Mouse (Mus musculus) limb, embryonic 14.5 days (tissue): ENCODE measurements around the gene Dip2b. TPM values are rescaled to one million over a fixed set of nuclear protein-coding genes. Genes with fewer than 3 reads are reported as not detected.

ENCODE experiments used
- ATAC-seq: fragments of 200-750 bp; cut with Nextera tagmentation; 2 replicates; pipeline ENCODE4 v1.8.0; 2017; ENCODE audit warnings: low read depth, moderate number of reproducible peaks, moderate TSS enrichment; ENCODE audit not compliant: low FRiP score
- DNase-seq: peaks from one replicate; pipeline ENCODE4 v3.0.0-alpha.2; 2015; ENCODE audit warnings: low spot score
- H3K27ac ChIP-seq: fragments of 300-500 bp; sonication (generic); replicated peaks from 2 replicates; pipeline ENCODE4 v1.5.1; 2014; ENCODE audit warnings: low read depth, mild to moderate bottlenecking, low read length, moderate library complexity, mixed read lengths
- H3K27me3 ChIP-seq: fragments of 300-500 bp; sonication (generic); 2 replicates; pipeline ENCODE4 v1.6.1; 2014; ENCODE audit warnings: low read length, mixed read lengths; ENCODE audit not compliant: control insufficient read depth, insufficient read depth
- H3K36me3 ChIP-seq: fragments of 300-500 bp; sonication (generic); 2 replicates; pipeline ENCODE4 v1.6.1; 2014; ENCODE audit warnings: mild to moderate bottlenecking, low read length, moderate library complexity, mixed read lengths; ENCODE audit not compliant: control insufficient read depth, insufficient read depth
- H3K4me1 ChIP-seq: fragments of 300-500 bp; sonication (generic); 2 replicates; pipeline ENCODE4 v1.6.1; 2014; ENCODE audit warnings: antibody characterized with exemption, low read length, mixed read lengths; ENCODE audit not compliant: control insufficient read depth, insufficient read depth
- H3K4me2 ChIP-seq: fragments of 300-500 bp; sonication (generic); replicated peaks from 2 replicates; pipeline ENCODE4 v1.6.1; 2014; ENCODE audit warnings: low read depth, mild to moderate bottlenecking, low read length, moderate library complexity; ENCODE audit not compliant: severe bottlenecking
- H3K4me3 ChIP-seq: fragments of 300-500 bp; sonication (generic); replicated peaks from 2 replicates; pipeline ENCODE4 v1.5.1; 2014; ENCODE audit warnings: low read length
- H3K9ac ChIP-seq: fragments of 300-500 bp; sonication (generic); 2 replicates; pipeline ENCODE4 v1.6.1; 2014; ENCODE audit warnings: mild to moderate bottlenecking, low read depth, low read length, moderate library complexity; ENCODE audit not compliant: severe bottlenecking
- H3K9me3 ChIP-seq: fragments of 300-500 bp; sonication (generic); 2 replicates; pipeline ENCODE4 v1.6.1; 2016; ENCODE audit warnings: low read length; ENCODE audit not compliant: control insufficient read depth
- POLR2A ChIP-seq: fragments of 200-500 bp; IDR thresholded peaks from 2 replicates; pipeline ENCODE4 v1.8.0; 2012; ENCODE audit warnings: inconsistent platforms, mild to moderate bottlenecking, moderate library complexity, borderline replicate concordance; ENCODE audit not compliant: insufficient read depth, insufficient read length; ENCODE audit errors: extremely low read depth
- WGBS: fragments of 180-500 bp; shearing (Covaris S2); extraction: QIAGEN DNeasy Blood & Tissue Kit; methylation state at CpG from one replicate; pipeline ENCODE4 v1.1.7; 2014; 5-methylcytosine and 5-hydroxymethylcytosine counted together
- polyA plus RNA-seq, 2 experiments: library from polyadenylated mRNA; depleted of rRNA in 1 of 2; stranded (reverse) in 1 of 2; unstranded in 1 of 2; fragments of >200 nt; fragmentation: Nextera tagmentation in 1 of 2; extraction: Ambion mirVana in 1 of 2; gene quantifications; 2 replicates each; pipeline versions ENCODE4 v1.2.1 to v1.2.3; 2012 to 2014

Gene Dip2b
- polyA plus RNA-seq, 2 experiments, result 13.0 to 15.0 TPM

- no peak overlapping the region for H3K9ac ChIP-seq
- WGBS, result 72% methylated on average over 7 of the region's 7 CpGs
- no peak overlapping the region for H3K4me2 ChIP-seq
- no peaks in the 10 kb centered on the region for H3K36me3 ChIP-seq
- no peak overlapping the region for H3K4me3 ChIP-seq
- TF ChIP-seq POLR2A, result no peak
- no peaks in the 10 kb centered on the region for H3K9me3 ChIP-seq
- ATAC-seq (no peak), DNase-seq (no peak)
- H3K4me1 ChIP-seq, result no peaks in the 10 kb centered on the region
- H3K27me3 ChIP-seq, result no peaks in the 10 kb centered on the region
- no peak overlapping the region for H3K27ac ChIP-seq
These were observed 21.3 kb downstream of the Dip2b start for GRCm38 (mm10) chr15:100059626-100060311.

DNA sequence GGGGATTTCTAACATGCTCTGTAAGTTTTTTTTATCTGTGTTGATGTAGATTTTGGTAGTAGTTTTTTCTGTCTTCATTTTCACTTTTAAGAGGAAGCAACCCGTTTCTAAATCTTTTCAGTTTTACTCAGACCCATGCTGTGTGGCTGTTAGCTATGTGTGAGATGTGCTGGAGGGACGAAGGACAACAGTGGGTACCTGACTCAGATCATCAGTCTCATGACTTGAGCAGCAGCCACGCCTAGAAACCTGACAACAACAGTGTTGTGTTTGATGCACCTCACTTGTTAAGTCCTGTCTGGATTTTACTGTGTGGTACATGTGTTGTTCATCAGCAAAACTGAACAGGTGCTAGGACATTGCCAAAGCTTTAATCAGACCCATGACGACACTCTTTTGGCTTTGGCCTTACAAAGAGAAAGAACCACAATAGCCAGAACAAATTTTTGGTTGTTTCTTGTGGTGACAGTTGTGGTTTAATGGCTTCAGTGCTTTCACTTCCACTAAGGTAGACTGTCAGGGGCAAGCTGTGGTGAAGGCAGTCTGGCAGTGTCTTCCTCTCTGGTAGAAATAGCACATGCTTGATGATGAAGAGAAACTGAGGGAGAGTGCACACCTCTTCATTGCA, 22.2 kb downstream of the Dip2b start:
- Histone ChIP-seq H3K36me3 (no peaks in the 10 kb centered on the region), H3K9me3 (no peaks in the 10 kb centered on the region), H3K27me3 (no peaks in the 10 kb centered on the region), H3K27ac (no peak overlapping the region), H3K4me2 (no peak overlapping the region), H3K9ac (no peak overlapping the region), H3K4me3 (no peak overlapping the region), H3K4me1 (no peaks in the 10 kb centered on the region)
- TF ChIP-seq POLR2A, result no peak
- ATAC-seq (no peak), DNase-seq (no peak)
- 70% methylated on average over 4 of the region's 4 CpGs for WGBS

GRCm38 (mm10) chr15:100061377-100061776, 22.9 kb downstream of the Dip2b start:
- Histone ChIP-seq H3K9me3 (no peaks in the 10 kb centered on the region), H3K27me3 (no peaks in the 10 kb centered on the region), H3K4me2 (no peak overlapping the region), H3K4me3 (no peak overlapping the region), H3K27ac (no peak overlapping the region), H3K4me1 (peaks cover 2% of the 10 kb centered on the region; the same call in 1 of the 2 replicates), H3K36me3 (no peaks in the 10 kb centered on the region), H3K9ac (no peak overlapping the region)
- WGBS, result 94% methylated on average over 3 of the region's 3 CpGs
- no peak for TF ChIP-seq POLR2A
- DNase-seq, result no peak
- no peak for ATAC-seq

DNA sequence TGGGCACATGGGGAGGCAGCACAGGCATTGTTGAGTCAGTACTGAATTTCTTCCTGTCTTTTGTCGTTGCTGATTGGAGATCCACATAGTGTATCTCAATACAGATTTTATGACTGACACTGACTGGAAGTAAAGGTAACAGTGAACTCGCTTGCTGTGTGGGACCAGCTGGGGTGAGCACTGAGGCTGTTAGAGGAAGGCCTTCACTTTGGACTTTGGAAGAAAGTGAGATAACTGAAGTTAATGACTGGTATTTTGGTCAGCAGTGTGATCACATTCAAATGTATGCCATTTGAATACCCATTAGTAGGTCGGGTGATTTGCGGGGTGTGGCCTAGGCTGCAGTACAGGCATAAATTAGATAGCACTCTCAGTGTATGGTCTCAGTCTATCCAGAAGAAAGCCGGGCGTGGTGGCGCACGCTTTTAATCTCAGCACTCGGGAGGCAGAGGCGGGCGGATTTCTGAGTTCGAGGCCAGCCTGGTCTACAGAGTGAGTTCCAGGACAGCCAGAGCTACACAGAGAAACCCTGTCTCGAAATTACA, 24.8 kb downstream of the Dip2b start:
- H3K27me3 ChIP-seq, result no peaks in the 10 kb centered on the region
- no peak for TF ChIP-seq POLR2A
- H3K4me1 ChIP-seq, result peaks cover 3% of the 10 kb centered on the region; the same call in 1 of the 2 replicates
- H3K9me3 ChIP-seq, result no peaks in the 10 kb centered on the region
- H3K36me3 ChIP-seq, result no peaks in the 10 kb centered on the region
- no peak overlapping the region for H3K9ac ChIP-seq
- ATAC-seq (no peak), DNase-seq (no peak)
- no peak overlapping the region for H3K4me2 ChIP-seq
- no peak overlapping the region for H3K4me3 ChIP-seq
- H3K27ac ChIP-seq, result no peak overlapping the region
- WGBS, result 95% methylated on average over 12 of the region's 13 CpGs

DNA sequence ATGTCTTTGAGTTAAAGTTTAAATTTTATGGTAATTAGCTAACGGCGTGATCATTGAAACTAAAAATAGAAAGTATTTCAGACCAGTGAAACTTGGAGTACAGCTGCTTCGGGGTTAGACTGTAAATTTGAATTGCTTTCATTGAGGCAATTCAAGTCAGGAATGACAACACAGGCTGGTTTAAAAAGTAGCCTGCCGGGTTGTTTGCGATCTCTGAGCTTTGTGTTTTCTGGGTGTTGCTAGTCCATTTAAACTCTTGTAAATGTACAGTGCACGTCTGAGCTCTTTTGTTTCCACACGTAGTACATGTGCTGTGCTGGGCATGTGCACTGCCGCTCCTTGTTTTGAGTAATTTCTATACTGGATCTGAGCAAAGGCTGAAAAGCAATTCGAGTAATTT, 28.2 kb downstream of the Dip2b start:
- H3K4me2 ChIP-seq, result no peak overlapping the region
- no peak for TF ChIP-seq POLR2A
- no peak for ATAC-seq

More for the DNA sequence above, 28.2 kb downstream of the Dip2b start:
- Histone ChIP-seq H3K27me3 (no peaks in the 10 kb centered on the region), H3K27ac (no peak overlapping the region), H3K4me3 (no peak overlapping the region), H3K9ac (no peak overlapping the region), H3K9me3 (no peaks in the 10 kb centered on the region), H3K36me3 (no peaks in the 10 kb centered on the region), H3K4me1 (peaks cover 3% of the 10 kb centered on the region; the same call in 1 of the 2 replicates)
- 45% methylated on average over 9 of the region's 9 CpGs for WGBS
- DNase-seq, result no peak
